Mouse (Mus musculus): ENCODE results near the gene P2rx6. TPM values are rescaled to one million over a fixed set of nuclear protein-coding genes. Genes with fewer than 3 reads are reported as not detected.
A peak's percentile ranks its signal among the peaks of the same experiment; 100 is the strongest.

Gene P2rx6
- total RNA-seq (2014; rRNA removed; ENCODE audit: low replicate concordance), result 0.31 TPM in 1 of 2 replicates, not detected in the other
- polyA plus RNA-seq (2015; fragmentation: Nextera tagmentation; extraction: Ambion mirVana), result 0.47 and 0.70 TPM in 2 replicates

GRCm38 (mm10) chr16:17561751-17562208 lies at the start of gene P2rx6:
TSS of gene P2rx6 (plus strand) at chr16:17561885.
- Histone ChIP-seq H3K36me3 (replicated peaks; ENCODE audit: control insufficient read depth, insufficient read depth, low read length) (no peaks in the 10 kb centered on the region), H3K9ac (replicated peaks; ENCODE audit: low read depth, low read length) (peak within 1 kb of the TSS; percentile 36), H3K9me3 (replicated peaks; ENCODE audit: control insufficient read depth, low read length) (no peaks in the 10 kb centered on the region), H3K27me3 (ENCODE audit: control insufficient read depth, insufficient read depth, low read length) (0 out of 2 replicates have a peak, but pooled peaks cover 11% of the 10 kb centered on the region), H3K4me3 (ENCODE audit: low read depth, low read length) (peak within 1 kb of the TSS; percentile 33), H3K4me2 (ENCODE audit: low read depth, low read length) (peak within 1 kb of the TSS; percentile 68), H3K4me1 (ENCODE audit: control insufficient read depth, insufficient read depth) (peaks cover 11% of the 10 kb centered on the region; the same call in 1 of the 2 replicates), H3K27ac (ENCODE audit: low read depth) (peak within 1 kb of the TSS; percentile 14; the same call in 1 of the 2 replicates)
- DNase-seq (ENCODE audit: low spot score) (peak; percentile 67), ATAC-seq (ENCODE audit: insufficient read depth, low read depth) (peak; percentile 66)
- WGBS, result 1% methylated on average over 10 of the region's 10 CpGs
- no peak for TF ChIP-seq EP300 (IDR thresholded peaks at IDR 0.05; ENCODE audit: low read depth)
- no peak for TF ChIP-seq CTCF (IDR thresholded peaks at IDR 0.05; ENCODE audit: low read depth)

- TF ChIP-seq CTCF (IDR thresholded peaks at IDR 0.05; ENCODE audit: low read depth) (no peak), EP300 (IDR thresholded peaks at IDR 0.05; ENCODE audit: low read depth) (no peak)
- Histone ChIP-seq H3K4me3 (ENCODE audit: low read depth, low read length) (no peak overlapping the region), H3K9me3 (replicated peaks; ENCODE audit: control insufficient read depth, low read length) (no peaks in the 10 kb centered on the region), H3K4me1 (ENCODE audit: control insufficient read depth, insufficient read depth) (no peaks in the 10 kb centered on the region), H3K9ac (replicated peaks; ENCODE audit: low read depth, low read length) (no peak overlapping the region), H3K27me3 (ENCODE audit: control insufficient read depth, insufficient read depth, low read length) (no peaks in the 10 kb centered on the region), H3K36me3 (replicated peaks; ENCODE audit: control insufficient read depth, insufficient read depth, low read length) (peaks cover 88% of the 10 kb centered on the region), H3K27ac (ENCODE audit: low read depth) (no peak overlapping the region), H3K4me2 (ENCODE audit: low read depth, low read length) (no peak overlapping the region)
- 78% methylated on average over 2 of the region's 2 CpGs for WGBS
- ATAC-seq (ENCODE audit: insufficient read depth, low read depth), result no peak
- DNase-seq (ENCODE audit: low spot score), result no peak
Observed at GRCm38 (mm10) chr16:17518910-17519309, 42.8 kb upstream of the P2rx6 start.

GRCm38 (mm10) chr16:17524156-17524555 lies 37.5 kb upstream of the P2rx6 start:
- Histone ChIP-seq H3K4me1 (ENCODE audit: control insufficient read depth, insufficient read depth) (no peaks in the 10 kb centered on the region), H3K27me3 (ENCODE audit: control insufficient read depth, insufficient read depth, low read length) (no peaks in the 10 kb centered on the region), H3K36me3 (replicated peaks; ENCODE audit: control insufficient read depth, insufficient read depth, low read length) (peaks cover 87% of the 10 kb centered on the region), H3K9ac (replicated peaks; ENCODE audit: low read depth, low read length) (no peak overlapping the region), H3K9me3 (replicated peaks; ENCODE audit: control insufficient read depth, low read length) (no peaks in the 10 kb centered on the region), H3K4me2 (ENCODE audit: low read depth, low read length) (no peak overlapping the region), H3K27ac (ENCODE audit: low read depth) (no peak overlapping the region), H3K4me3 (ENCODE audit: low read depth, low read length) (no peak overlapping the region)
- 91% methylated on average over 11 of the region's 11 CpGs for WGBS
- DNase-seq (ENCODE audit: low spot score) (no peak), ATAC-seq (ENCODE audit: insufficient read depth, low read depth) (no peak)
- no peak for TF ChIP-seq CTCF (IDR thresholded peaks at IDR 0.05; ENCODE audit: low read depth)
- no peak for TF ChIP-seq EP300 (IDR thresholded peaks at IDR 0.05; ENCODE audit: low read depth)

GRCm38 (mm10) chr16:17525524-17525923 lies 36.2 kb upstream of the P2rx6 start:
- H3K27ac ChIP-seq (ENCODE audit: low read depth), result no peak overlapping the region
- TF ChIP-seq EP300 (IDR thresholded peaks at IDR 0.05; ENCODE audit: low read depth) (no peak), CTCF (IDR thresholded peaks at IDR 0.05; ENCODE audit: low read depth) (no peak)

DNA sequence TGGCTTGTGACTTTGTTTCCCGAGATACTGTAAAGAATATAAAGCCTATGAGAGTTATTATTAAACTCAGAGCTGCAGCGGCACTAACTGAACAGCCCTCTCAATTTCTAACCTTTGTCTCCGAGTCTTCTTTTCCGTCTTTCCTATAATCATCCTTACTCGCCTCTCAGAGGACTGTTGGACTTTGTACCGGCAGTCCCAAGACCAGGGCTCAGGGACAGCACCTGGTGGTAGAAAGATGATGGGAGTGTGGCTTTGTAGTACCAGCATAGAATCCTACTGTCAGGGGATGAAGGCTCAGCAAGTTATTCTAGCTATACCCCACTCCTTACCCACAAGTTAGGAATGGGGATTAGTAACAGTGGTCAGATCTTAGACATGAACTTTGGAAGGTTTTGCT lies 35.5 kb upstream of the P2rx6 start:
- ATAC-seq (ENCODE audit: insufficient read depth, low read depth) (no peak), DNase-seq (ENCODE audit: low spot score) (no peak)
- Histone ChIP-seq H3K27me3 (ENCODE audit: control insufficient read depth, insufficient read depth, low read length) (no peaks in the 10 kb centered on the region), H3K4me3 (ENCODE audit: low read depth, low read length) (no peak overlapping the region), H3K9ac (replicated peaks; ENCODE audit: low read depth, low read length) (no peak overlapping the region), H3K4me2 (ENCODE audit: low read depth, low read length) (no peak overlapping the region), H3K27ac (ENCODE audit: low read depth) (no peak overlapping the region), H3K36me3 (replicated peaks; ENCODE audit: control insufficient read depth, insufficient read depth, low read length) (peaks cover 67% of the 10 kb centered on the region), H3K9me3 (replicated peaks; ENCODE audit: control insufficient read depth, low read length) (no peaks in the 10 kb centered on the region), H3K4me1 (ENCODE audit: control insufficient read depth, insufficient read depth) (peaks cover 7% of the 10 kb centered on the region)
- TF ChIP-seq EP300 (IDR thresholded peaks at IDR 0.05; ENCODE audit: low read depth) (no peak), CTCF (IDR thresholded peaks at IDR 0.05; ENCODE audit: low read depth) (no peak)
- WGBS, result 89% methylated on average over 6 of the region's 6 CpGs

More at GRCm38 (mm10) chr16:17525524-17525923, 36.2 kb upstream of the P2rx6 start:
- ATAC-seq (ENCODE audit: insufficient read depth, low read depth) (no peak), DNase-seq (ENCODE audit: low spot score) (no peak)
- 86% methylated on average over 3 of the region's 3 CpGs for WGBS
- Histone ChIP-seq H3K9ac (replicated peaks; ENCODE audit: low read depth, low read length) (no peak overlapping the region), H3K27me3 (ENCODE audit: control insufficient read depth, insufficient read depth, low read length) (no peaks in the 10 kb centered on the region), H3K4me2 (ENCODE audit: low read depth, low read length) (no peak overlapping the region), H3K9me3 (replicated peaks; ENCODE audit: control insufficient read depth, low read length) (no peaks in the 10 kb centered on the region), H3K4me1 (ENCODE audit: control insufficient read depth, insufficient read depth) (peaks cover 7% of the 10 kb centered on the region), H3K4me3 (ENCODE audit: low read depth, low read length) (no peak overlapping the region), H3K36me3 (replicated peaks; ENCODE audit: control insufficient read depth, insufficient read depth, low read length) (peaks cover 74% of the 10 kb centered on the region)

DNA sequence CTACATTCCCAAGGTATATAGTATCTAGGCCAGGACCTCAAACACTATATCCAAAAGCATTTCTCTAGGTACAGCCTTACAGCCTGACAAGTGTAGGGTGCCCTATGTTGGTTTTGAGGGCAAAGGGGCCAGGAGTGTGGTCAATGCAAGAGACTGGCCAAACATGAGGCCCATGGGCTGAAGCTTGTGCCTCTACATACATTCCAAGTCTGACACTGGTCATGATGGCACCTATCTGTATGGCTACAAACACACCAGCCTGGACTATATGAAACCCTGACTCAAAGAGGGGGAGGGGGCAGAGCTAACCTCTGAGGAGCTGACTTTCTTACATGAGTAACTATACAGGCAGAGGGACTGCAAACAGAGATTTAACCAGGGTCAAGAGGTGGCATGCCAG lies 34.1 kb upstream of the P2rx6 start:
- Histone ChIP-seq H3K27me3 (ENCODE audit: control insufficient read depth, insufficient read depth, low read length) (no peaks in the 10 kb centered on the region), H3K4me2 (ENCODE audit: low read depth, low read length) (no peak overlapping the region), H3K9ac (replicated peaks; ENCODE audit: low read depth, low read length) (no peak overlapping the region), H3K9me3 (replicated peaks; ENCODE audit: control insufficient read depth, low read length) (no peaks in the 10 kb centered on the region), H3K4me1 (ENCODE audit: control insufficient read depth, insufficient read depth) (peaks cover 12% of the 10 kb centered on the region), H3K27ac (ENCODE audit: low read depth) (no peak overlapping the region), H3K4me3 (ENCODE audit: low read depth, low read length) (no peak overlapping the region), H3K36me3 (replicated peaks; ENCODE audit: control insufficient read depth, insufficient read depth, low read length) (peaks cover 54% of the 10 kb centered on the region)
- DNase-seq (ENCODE audit: low spot score) (no peak), ATAC-seq (ENCODE audit: insufficient read depth, low read depth) (no peak)
- TF ChIP-seq CTCF (IDR thresholded peaks at IDR 0.05; ENCODE audit: low read depth), result no peak
- TF ChIP-seq EP300 (IDR thresholded peaks at IDR 0.05; ENCODE audit: low read depth), result no peak

Data from heart, postnatal 0 days (tissue).